Mouse (Mus musculus): ENCODE measurements around the gene Szt2.
A peak's percentile ranks its signal among the peaks of the same experiment; 100 is the strongest.

Gene Szt2

GRCm38 (mm10) chr4:118409142-118409900, at the start of gene Szt2, which contains the start of gene Med8:
Gene Szt2, minus strand, starts transcription at chr4:118409273.
Gene Med8, plus strand, starts transcription at chr4:118409337.
- DNase-seq = peak; percentile 84 to 86

- no peak for DNase-seq
Measured at GRCm38 (mm10) chr4:118457345-118457975, 48.4 kb upstream of the Szt2 start, which contains the start of gene Mpl. Gene Mpl, minus strand, starts transcription at chr4:118457513.

GRCm38 (mm10) chr4:118446415-118447153, 37.5 kb upstream of the Szt2 start:
- DNase-seq = no peak

GRCm38 (mm10) chr4:118445781-118446414, 36.8 kb upstream of the Szt2 start:
- DNase-seq = no peak

- no peak for DNase-seq
Measured at GRCm38 (mm10) chr4:118445088-118445487, 36.0 kb upstream of the Szt2 start.

- peak in 1 of 2 experiments; percentile 21 for DNase-seq
Measured at GRCm38 (mm10) chr4:118437829-118438253, 28.8 kb upstream of the Szt2 start.

GRCm38 (mm10) chr4:118436820-118437603, 27.9 kb upstream of the Szt2 start, which contains the start of gene Cdc20:
Gene Cdc20, minus strand, starts transcription at chr4:118437352.
- DNase-seq = peak; percentile 74 to 78

GRCm38 (mm10) chr4:118432332-118432731, 23.3 kb upstream of the Szt2 start:
- DNase-seq = no peak

- no peak for DNase-seq
Measured at GRCm38 (mm10) chr4:118429215-118429895, 20.3 kb upstream of the Szt2 start.

GRCm38 (mm10) chr4:118428531-118429214, 19.6 kb upstream of the Szt2 start:
- no peak for DNase-seq

- peak; percentile 81 to 85 for DNase-seq
Measured at GRCm38 (mm10) chr4:118427768-118428451, 18.8 kb upstream of the Szt2 start, which contains the start of gene Elovl1. Gene Elovl1, plus strand, starts transcription at chr4:118428093.

GRCm38 (mm10) chr4:118427415-118427767, 18.3 kb upstream of the Szt2 start:
- DNase-seq = no peak

GRCm38 (mm10) chr4:118425374-118425773, 16.3 kb upstream of the Szt2 start:
- DNase-seq = no peak

- DNase-seq = no peak
Measured at GRCm38 (mm10) chr4:118424541-118425160, 15.6 kb upstream of the Szt2 start.

GRCm38 (mm10) chr4:118421384-118421783, 12.3 kb upstream of the Szt2 start:
- DNase-seq = no peak

GRCm38 (mm10) chr4:118417112-118417797, 8.2 kb upstream of the Szt2 start:
- DNase-seq = no peak

- DNase-seq = no peak
Measured at GRCm38 (mm10) chr4:118416329-118416728, 7.3 kb upstream of the Szt2 start.

- DNase-seq = no peak
Measured at GRCm38 (mm10) chr4:118415779-118416178, 6.7 kb upstream of the Szt2 start.

- no peak for DNase-seq
Measured at GRCm38 (mm10) chr4:118413553-118413952, 4.5 kb upstream of the Szt2 start.
